Mouse (Mus musculus) thymus, postnatal 10 days (tissue): ENCODE data around the gene Cant1.

Experiments
- DNase-seq, 2 experiments: peaks; one replicate each; pipeline ENCODE4 v3.0.0; 2021; ENCODE audit warnings: low spot score in 2 of 2

Cant1 gene

GRCm38 (mm10) chr11:118418834-118419504 is at the start of gene Cant1:
TSS of gene Cant1 (minus strand) at chr11:118419086.
- DNase-seq, result peak; percentile 96 to 98

GRCm38 (mm10) chr11:118467441-118468035 is 48.7 kb upstream of the Cant1 start:
- DNase-seq, result no peak

GRCm38 (mm10) chr11:118460280-118460679 is 41.4 kb upstream of the Cant1 start:
- peak; percentile 24 to 53 for DNase-seq

- peak in 1 of 2 experiments; percentile 19 for DNase-seq
Measured at GRCm38 (mm10) chr11:118459536-118459935, 40.6 kb upstream of the Cant1 start.

- DNase-seq, result peak in 1 of 2 experiments; percentile 14
Measured at GRCm38 (mm10) chr11:118459051-118459450, 40.2 kb upstream of the Cant1 start.

GRCm38 (mm10) chr11:118456937-118457336 is 38.1 kb upstream of the Cant1 start:
- no peak for DNase-seq

GRCm38 (mm10) chr11:118455788-118456187 is 36.9 kb upstream of the Cant1 start:
- DNase-seq, result no peak

- DNase-seq, result no peak
Measured at GRCm38 (mm10) chr11:118453886-118454671, 35.2 kb upstream of the Cant1 start.

GRCm38 (mm10) chr11:118452955-118453354 is 34.1 kb upstream of the Cant1 start:
- no peak for DNase-seq

GRCm38 (mm10) chr11:118451211-118451610 is 32.3 kb upstream of the Cant1 start:
- DNase-seq, result no peak

GRCm38 (mm10) chr11:118448385-118448784 is 29.5 kb upstream of the Cant1 start:
- DNase-seq, result no peak

GRCm38 (mm10) chr11:118447346-118447745 is 28.5 kb upstream of the Cant1 start:
- no peak for DNase-seq

GRCm38 (mm10) chr11:118445843-118446242 is 27.0 kb upstream of the Cant1 start:
- peak; percentile 42 to 71 for DNase-seq

GRCm38 (mm10) chr11:118443201-118443970 is 24.5 kb upstream of the Cant1 start:
- DNase-seq, result peak; percentile 49 to 85

GRCm38 (mm10) chr11:118442691-118443090 is 23.8 kb upstream of the Cant1 start:
- no peak for DNase-seq

GRCm38 (mm10) chr11:118438665-118439414 is 20.0 kb upstream of the Cant1 start:
- no peak for DNase-seq

- DNase-seq, result no peak
Measured at GRCm38 (mm10) chr11:118436471-118436935, 17.6 kb upstream of the Cant1 start.

GRCm38 (mm10) chr11:118434093-118434492 is 15.2 kb upstream of the Cant1 start:
- DNase-seq, result no peak

GRCm38 (mm10) chr11:118433398-118433868 is 14.5 kb upstream of the Cant1 start:
- DNase-seq, result no peak

- no peak for DNase-seq
Measured at GRCm38 (mm10) chr11:118431100-118431948, 12.4 kb upstream of the Cant1 start.
